Mouse (Mus musculus): ENCODE results near the gene Gemin6. TPM values are rescaled to one million over a fixed set of nuclear protein-coding genes. Genes with fewer than 3 reads are reported as not detected.

Gene Gemin6
- total and polyA plus RNA-seq, 3 experiments: 19.6 to 25.3 TPM; not detected in 1

DNA sequence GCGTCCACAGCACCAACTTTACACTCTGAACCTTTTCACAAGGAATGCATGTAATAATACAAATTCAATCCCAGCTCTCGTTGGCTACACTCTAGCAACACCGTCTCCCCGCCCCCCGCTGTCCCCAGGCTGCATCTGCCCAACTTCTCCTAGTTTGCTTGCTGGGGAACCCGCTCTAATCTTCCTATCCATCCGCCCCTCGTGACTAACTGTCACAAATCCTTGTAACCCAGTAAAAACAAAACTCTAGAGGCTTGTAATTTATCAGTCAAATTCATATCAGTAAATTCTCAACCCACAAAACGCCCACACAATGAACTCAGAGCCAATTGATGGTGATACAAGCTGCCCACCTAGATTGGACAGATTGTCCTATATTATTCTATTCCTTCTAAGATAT lies 3.0 kb upstream of the Gemin6 start (continued):
- TF ChIP-seq MEF2A (IDR thresholded peaks at IDR 0.05; ENCODE audit: extremely low read depth, insufficient replicate concordance, low read depth, low read length, poor library complexity, severe bottlenecking) (peak; percentile 38; the same call in 1 of the 2 replicates), CHD2 (IDR thresholded peaks at IDR 0.05; ENCODE audit: low read length) (peak; percentile 27; the same call in 1 of the 2 replicates), BHLHE40 (IDR thresholded peaks at IDR 0.05; ENCODE audit: borderline replicate concordance, low read depth, low read length) (peak; percentile 95), GATA1 (IDR thresholded peaks at IDR 0.05; ENCODE audit: low read depth, low read length) (peak; percentile 76), POLR2AphosphoS5 (IDR thresholded peaks at IDR 0.05; ENCODE audit: borderline replicate concordance, low read depth, low read length) (no peak)

DNA sequence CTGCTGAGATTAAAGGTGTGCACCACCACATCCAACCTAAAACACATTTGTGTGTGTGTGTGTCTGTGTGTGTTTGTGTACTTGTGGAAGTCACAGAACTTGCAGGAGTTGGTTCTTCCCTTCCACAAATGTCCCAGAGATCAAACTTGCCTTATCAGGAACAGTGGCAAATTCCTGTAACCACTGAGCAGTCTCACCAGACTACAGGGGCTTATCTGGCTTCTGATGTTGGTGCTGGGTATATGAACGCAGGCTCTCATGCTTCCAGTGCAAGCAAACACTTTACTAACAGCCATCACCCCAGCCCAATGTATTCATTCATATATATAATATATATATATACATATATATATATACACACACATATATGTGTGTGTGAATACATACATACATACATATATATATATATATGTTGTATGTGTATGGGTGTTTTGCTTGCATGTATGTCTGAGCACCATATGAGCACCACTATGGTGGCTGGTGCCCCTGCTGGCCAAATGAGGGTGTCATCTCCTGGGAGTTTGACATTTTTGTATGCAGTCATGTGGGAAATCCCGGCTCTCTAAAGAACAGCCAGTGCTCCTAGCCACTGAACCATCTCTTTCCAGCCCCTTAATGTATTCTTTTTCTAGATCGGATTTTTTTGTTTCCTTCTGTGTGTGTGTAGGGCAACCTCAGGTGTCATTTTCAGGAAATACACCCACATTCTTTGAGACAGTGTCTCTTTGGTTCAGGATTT lies 2.2 kb upstream of the Gemin6 start:
- Histone ChIP-seq H3K79me2 (ENCODE audit: control insufficient read depth, insufficient read depth, low read length, poor library complexity) (no peaks in the 10 kb centered on the region), H3K9ac (ENCODE audit: control insufficient read depth, low read depth, low read length, poor library complexity, severe bottlenecking) (no peak overlapping the region), H3K4me3 (ENCODE audit: control insufficient read depth in 1 of 2, insufficient read depth in 1 of 2, low read depth in 2 of 2, low read length in 2 of 2) (no peak overlapping the region), H3K27me3 (ENCODE audit: control insufficient read depth in 1 of 2, insufficient read depth in 2 of 2, low read length in 2 of 2) (no peaks in the 10 kb centered on the region), H3K36me3 (ENCODE audit: control insufficient read depth in 1 of 2, insufficient read depth in 2 of 2, low read length in 2 of 2) (peaks cover 0 to 24% of the 10 kb centered on the region in 2 experiments; a peak in 2 of 4 replicates), H3K27ac (ENCODE audit: control insufficient read depth, low read depth, low read length) (peak overlapping the region; percentile 46), H3K9me3 (replicated peaks; ENCODE audit: insufficient read depth, low read length) (no peaks in the 10 kb centered on the region), H3K4me1 (ENCODE audit: control insufficient read depth in 1 of 2, insufficient read depth in 2 of 2, low read length in 2 of 2) (peaks cover 9 to 20% of the 10 kb centered on the region in 2 experiments)
- peak; percentile 44 to 53 (median 45) for TF ChIP-seq CTCF (IDR thresholded peaks at IDR 0.05 in 2 of 3, conservative IDR thresholded peaks at IDR 0.05 in 1 of 3; ENCODE audit: control insufficient read depth in 1 of 3, insufficient read depth in 1 of 3, low read depth in 2 of 3, low read length in 3 of 3, poor library complexity in 1 of 3, severe bottlenecking in 1 of 3)
- TF ChIP-seq SIN3A (IDR thresholded peaks at IDR 0.05; ENCODE audit: low read length): no peak
- TF ChIP-seq GATA1 (IDR thresholded peaks at IDR 0.05; ENCODE audit: low read depth, low read length): peak; percentile 52
- TF ChIP-seq MAZ (IDR thresholded peaks at IDR 0.05; ENCODE audit: low read depth, low read length): no peak
- TF ChIP-seq POLR2A (IDR thresholded peaks at IDR 0.05; ENCODE audit: control insufficient read depth in 1 of 2, insufficient read depth in 1 of 2, low read depth in 1 of 2, low read length in 2 of 2, poor library complexity in 1 of 2): no peak
- TF ChIP-seq RCOR1 (IDR thresholded peaks at IDR 0.05; ENCODE audit: low read depth, low read length): no peak
- TF ChIP-seq RAD21 (IDR thresholded peaks at IDR 0.05; ENCODE audit: low read depth, low read length): peak; percentile 14
- peak; percentile 74 for DNase-seq (ENCODE audit: low read depth, low spot score)

DNA sequence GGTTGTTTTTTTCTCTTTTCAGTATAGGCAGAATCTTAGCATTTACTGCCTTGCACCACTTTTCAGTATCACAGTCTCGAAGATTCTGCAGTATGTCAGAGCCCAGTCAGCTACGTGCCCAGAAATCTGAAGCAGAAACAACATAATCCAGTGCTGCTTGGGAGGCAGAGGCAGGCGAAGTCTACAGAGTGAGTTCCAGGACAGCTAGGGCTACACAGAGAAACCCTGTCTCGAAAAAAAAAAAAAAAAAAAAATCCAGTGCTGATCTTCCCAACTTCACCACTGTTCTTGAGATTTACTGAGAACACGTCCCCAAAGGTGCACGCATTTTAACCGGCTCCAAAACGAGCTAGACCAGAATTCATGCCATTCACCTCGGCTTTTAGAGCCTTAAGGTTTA lies 412 bp upstream of the Gemin6 start:
- Histone ChIP-seq H3K4me1 (ENCODE audit: control insufficient read depth in 1 of 2, insufficient read depth in 2 of 2, low read length in 2 of 2) (peaks cover 9 to 20% of the 10 kb centered on the region in 2 experiments), H3K36me3 (ENCODE audit: control insufficient read depth in 1 of 2, insufficient read depth in 2 of 2, low read length in 2 of 2) (peaks cover 0 to 24% of the 10 kb centered on the region in 2 experiments; a peak in 2 of 4 replicates), H3K79me2 (ENCODE audit: control insufficient read depth, insufficient read depth, low read length, poor library complexity) (no peaks in the 10 kb centered on the region), H3K27me3 (ENCODE audit: control insufficient read depth in 1 of 2, insufficient read depth in 2 of 2, low read length in 2 of 2) (no peaks in the 10 kb centered on the region), H3K9me3 (replicated peaks; ENCODE audit: insufficient read depth, low read length) (no peaks in the 10 kb centered on the region), H3K4me3 (ENCODE audit: control insufficient read depth in 1 of 2, insufficient read depth in 1 of 2, low read depth in 2 of 2, low read length in 2 of 2) (peak overlapping the region; percentile 73 to 80), H3K27ac (ENCODE audit: control insufficient read depth, low read depth, low read length) (peak overlapping the region; percentile 97), H3K9ac (ENCODE audit: control insufficient read depth, low read depth, low read length, poor library complexity, severe bottlenecking) (peak overlapping the region; percentile 71)
- DNase-seq (ENCODE audit: low read depth, low spot score): no peak
- TF ChIP-seq TBP (IDR thresholded peaks at IDR 0.05; ENCODE audit: low read depth, low read length) (no peak), HCFC1 (IDR thresholded peaks at IDR 0.05; ENCODE audit: low read depth, low read length) (no peak), NRF1 (IDR thresholded peaks at IDR 0.05; ENCODE audit: insufficient read depth, low read depth, low read length, poor library complexity, severe bottlenecking) (no peak)
